Mouse (Mus musculus) c-Kit-positive CD71-positive TER-119-positive erythroid progenitor cells, embryonic 14.5 days (primary cell): ENCODE measurements around the gene Csad.
A peak's percentile ranks its signal among the peaks of the same experiment; 100 is the strongest.

Experiments used
- DNase-seq: peaks from one replicate; pipeline ENCODE4 v3.0.0-alpha.2; 2013; ENCODE audit warnings: low spot score

Gene Csad

GRCm38 (mm10) chr15:102202971-102203834, 1.3 kb downstream of the Csad start, which contains the start of gene Zfp740:
TSS of gene Zfp740 (plus strand) at chr15:102203249.
- DNase-seq, result peak; percentile 87

- no peak for DNase-seq
Measured at GRCm38 (mm10) chr15:102198841-102199240, 5.7 kb downstream of the Csad start.

- DNase-seq, result no peak
Measured at GRCm38 (mm10) chr15:102195373-102195772, 9.2 kb downstream of the Csad start.

GRCm38 (mm10) chr15:102194439-102194838, 10.1 kb downstream of the Csad start:
- peak; percentile 24 for DNase-seq

- DNase-seq, result no peak
Measured at GRCm38 (mm10) chr15:102193652-102194051, 10.9 kb downstream of the Csad start.

- no peak for DNase-seq
Measured at GRCm38 (mm10) chr15:102192820-102193386, 11.6 kb downstream of the Csad start.

- no peak for DNase-seq
Measured at GRCm38 (mm10) chr15:102192271-102192812, 12.2 kb downstream of the Csad start.

GRCm38 (mm10) chr15:102191699-102192098, 12.8 kb downstream of the Csad start:
- no peak for DNase-seq

- DNase-seq, result no peak
Measured at GRCm38 (mm10) chr15:102188883-102189282, 15.6 kb downstream of the Csad start.

- no peak for DNase-seq
Measured at GRCm38 (mm10) chr15:102188096-102188495, 16.4 kb downstream of the Csad start.

- no peak for DNase-seq
Measured at GRCm38 (mm10) chr15:102186239-102186638, 18.3 kb downstream of the Csad start.

GRCm38 (mm10) chr15:102183076-102183475, 21.4 kb downstream of the Csad start:
- DNase-seq, result no peak

- no peak for DNase-seq
Measured at GRCm38 (mm10) chr15:102179924-102180323, 24.6 kb downstream of the Csad start.

- no peak for DNase-seq
Measured at GRCm38 (mm10) chr15:102179106-102179505, 25.4 kb downstream of the Csad start.

- DNase-seq, result peak; percentile 75
Measured at GRCm38 (mm10) chr15:102178279-102178678, 26.2 kb downstream of the Csad start.

- no peak for DNase-seq
Measured at GRCm38 (mm10) chr15:102177417-102177816, 27.1 kb downstream of the Csad start.

- DNase-seq, result peak; percentile 29
Measured at GRCm38 (mm10) chr15:102176571-102177316, 27.8 kb downstream of the Csad start.

- DNase-seq, result no peak
Measured at GRCm38 (mm10) chr15:102175736-102176319, 28.7 kb downstream of the Csad start.

GRCm38 (mm10) chr15:102173581-102173980, 30.9 kb downstream of the Csad start:
- no peak for DNase-seq

- no peak for DNase-seq
Measured at GRCm38 (mm10) chr15:102169064-102169463, 35.5 kb downstream of the Csad start.

GRCm38 (mm10) chr15:102167620-102168021, 36.9 kb downstream of the Csad start:
- no peak for DNase-seq
